Mouse (Mus musculus) megakaryocyte progenitor cell, adult 5-6 weeks (primary cell): ENCODE results near the gene Irs2. TPM values are rescaled to one million over a fixed set of nuclear protein-coding genes. Genes with fewer than 3 reads are reported as not detected.

Experiments used
- ATAC-seq: replicated peaks from 2 replicates; pipeline ENCODE4 v1.8.0; 2016; ENCODE audit warnings: mild to moderate bottlenecking, moderate TSS enrichment, inconsistent platforms; ENCODE audit not compliant: poor library complexity
- total RNA-seq, 2 experiments: library from RNA; stranded (forward) in 1 of 2; stranded (reverse) in 1 of 2; fragments of 157-497, 149-512 nt in 1 of 2; fragments of 200-1000 nt in 1 of 2; gene quantifications; 2 replicates each; pipeline versions ENCODE4 v1.2.3 to v1.2.4; 2015 to 2017

Irs2 gene
- total RNA-seq, 2 experiments from 2014 or later, result 4.6 to 4.9 TPM

GRCm38 (mm10) chr8:11010398-11010797 is 2.1 kb upstream of the Irs2 start:
- ATAC-seq, result no peak

- ATAC-seq, result peak; percentile 10
Measured at GRCm38 (mm10) chr8:11009431-11010071, 1.3 kb upstream of the Irs2 start.

GRCm38 (mm10) chr8:11008842-11009420 is 673 bp upstream of the Irs2 start:
- ATAC-seq, result peak; percentile 75

DNA sequence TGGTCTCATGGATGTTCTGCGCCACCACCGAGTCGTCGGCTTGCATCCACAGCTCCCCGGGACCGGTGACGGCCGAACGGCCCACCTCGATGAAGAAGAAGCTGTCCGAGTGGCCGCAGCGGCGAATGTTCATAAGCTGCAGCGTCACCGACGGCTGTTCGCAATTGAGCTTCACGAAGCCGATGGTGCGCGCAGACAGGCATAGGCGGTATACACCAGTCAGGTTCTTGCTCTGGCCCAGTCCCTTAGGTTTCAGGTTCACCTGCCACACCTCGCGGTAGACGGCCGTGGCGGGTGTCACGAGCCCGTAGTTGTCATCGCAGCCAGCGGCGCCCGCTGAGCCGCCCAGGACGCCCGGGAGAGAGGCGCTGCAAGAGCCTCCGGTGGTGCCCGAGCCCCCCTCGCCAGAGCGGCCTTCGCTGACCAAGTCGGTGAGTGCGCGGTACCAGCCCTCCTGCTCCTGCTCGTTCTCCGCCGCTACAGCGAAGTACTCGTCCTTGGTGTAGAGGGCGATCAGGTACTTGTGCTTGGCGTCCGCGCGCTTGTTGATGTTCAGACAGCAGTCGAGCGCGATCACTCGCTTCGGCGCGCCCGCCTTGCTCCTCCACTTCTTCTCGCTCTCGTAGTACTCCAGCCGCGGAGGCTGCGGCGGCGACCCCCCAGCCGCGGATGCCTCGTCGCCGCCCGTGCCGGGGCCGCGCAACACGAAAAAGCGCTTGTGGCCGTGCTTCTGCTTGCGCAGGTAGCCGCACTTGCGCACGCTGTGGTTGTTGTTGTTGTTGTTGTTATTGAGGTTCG is 478 bp downstream of the Irs2 start:
- ATAC-seq, result no peak

GRCm38 (mm10) chr8:11007001-11007580 is 1.2 kb downstream of the Irs2 start:
- ATAC-seq, result peak; percentile 59

- ATAC-seq, result no peak
Measured at GRCm38 (mm10) chr8:11006276-11006630, 2.0 kb downstream of the Irs2 start.

DNA sequence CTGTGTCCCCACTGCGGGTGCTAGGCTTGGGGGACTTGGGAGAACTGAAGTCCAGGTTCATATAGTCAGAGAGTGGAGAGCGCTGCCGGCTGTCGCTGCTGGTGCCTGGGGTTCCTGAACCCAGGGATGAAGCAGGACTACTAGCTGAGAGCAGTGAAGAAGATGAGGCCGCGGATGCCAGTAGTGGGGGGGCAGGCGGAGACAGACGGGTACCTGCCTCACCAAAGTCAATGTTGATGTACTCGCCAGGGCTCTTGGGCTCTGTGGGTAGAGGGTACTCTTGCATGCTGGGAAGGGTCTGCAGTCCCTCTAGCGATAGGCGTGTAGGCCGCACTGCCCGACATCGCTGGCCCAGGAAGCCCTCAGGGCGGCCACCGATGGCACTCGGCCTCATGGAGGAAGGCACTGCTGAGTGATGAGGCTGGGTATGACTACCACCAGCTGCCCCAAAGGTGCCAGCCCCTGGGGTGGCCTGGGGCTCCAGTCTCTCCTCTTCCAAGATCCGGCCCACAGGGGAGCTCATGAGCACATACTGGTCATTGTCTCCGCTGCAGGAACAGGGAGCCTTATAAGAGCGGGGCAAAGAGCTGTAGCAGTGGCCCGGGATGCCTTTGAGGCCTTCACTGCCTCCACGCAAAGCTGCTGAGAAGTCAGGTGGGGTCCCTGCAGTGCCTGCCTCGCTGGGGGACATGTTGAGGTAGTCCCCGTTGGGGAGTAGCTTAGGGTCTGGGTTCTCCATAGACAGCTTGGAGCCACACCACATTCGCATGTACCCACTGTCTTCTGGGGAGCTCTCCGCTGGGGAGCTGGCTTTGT is 2.6 kb downstream of the Irs2 start:
- ATAC-seq, result no peak

DNA sequence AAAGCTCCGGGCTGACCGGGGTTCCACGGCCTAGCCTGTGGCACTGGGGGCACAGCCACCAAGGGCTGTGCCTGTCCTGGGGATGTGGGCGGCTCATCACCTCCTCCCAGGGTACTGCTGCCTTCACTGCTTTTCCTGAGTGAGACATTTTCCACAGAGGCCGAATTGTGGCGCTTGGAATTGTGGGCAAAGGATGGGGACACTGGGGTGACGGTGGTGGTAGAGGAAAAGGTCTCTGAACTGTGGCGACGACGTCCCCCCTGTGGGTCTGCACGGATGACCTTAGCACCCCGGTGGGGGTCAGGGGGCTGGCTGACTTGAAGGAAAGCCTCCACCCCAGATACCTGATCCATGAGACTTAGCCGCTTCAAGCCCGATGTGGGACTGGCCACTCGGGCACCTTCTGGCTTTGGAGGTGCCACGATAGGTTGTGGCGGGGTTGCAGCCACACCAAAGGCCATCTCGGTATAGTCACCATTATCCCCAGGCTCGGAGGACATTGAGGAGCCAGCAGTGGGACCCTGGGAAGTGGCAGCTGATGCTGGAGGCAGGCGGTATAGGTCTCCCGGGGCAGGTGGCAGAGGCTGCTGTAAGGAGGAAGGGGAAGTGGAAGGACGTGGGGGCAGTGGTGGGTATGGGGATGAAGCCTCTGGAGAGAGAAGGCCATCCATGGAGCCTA is 3.3 kb downstream of the Irs2 start:
- no peak for ATAC-seq

DNA sequence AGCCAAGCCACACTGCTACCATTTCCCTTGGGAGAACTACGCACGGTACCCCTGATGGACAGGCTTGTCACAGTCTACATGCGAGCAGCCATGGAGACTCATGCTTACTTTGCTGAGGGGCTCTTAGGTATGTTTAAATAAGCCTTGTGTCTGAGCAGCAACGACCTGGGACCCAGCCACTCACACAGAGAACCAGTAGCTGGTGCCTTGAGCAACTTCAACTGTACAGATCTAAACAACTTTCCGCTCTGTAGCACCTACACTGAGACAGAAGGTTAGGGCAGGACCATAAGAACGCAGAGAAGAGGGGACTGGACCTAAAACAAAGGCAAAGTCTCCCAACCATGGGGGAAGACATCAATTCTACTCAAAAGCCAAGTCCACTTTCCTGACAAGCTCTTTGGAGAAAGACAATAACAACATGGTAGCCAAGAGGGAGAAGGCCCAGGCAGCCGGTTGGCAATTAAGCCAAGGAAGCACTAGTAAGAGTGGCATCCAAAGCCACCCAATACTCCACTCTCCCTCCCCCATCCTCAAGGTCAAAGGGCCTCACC is 4.3 kb downstream of the Irs2 start:
- no peak for ATAC-seq

GRCm38 (mm10) chr8:11003253-11003652 is 5.0 kb downstream of the Irs2 start:
- no peak for ATAC-seq

DNA sequence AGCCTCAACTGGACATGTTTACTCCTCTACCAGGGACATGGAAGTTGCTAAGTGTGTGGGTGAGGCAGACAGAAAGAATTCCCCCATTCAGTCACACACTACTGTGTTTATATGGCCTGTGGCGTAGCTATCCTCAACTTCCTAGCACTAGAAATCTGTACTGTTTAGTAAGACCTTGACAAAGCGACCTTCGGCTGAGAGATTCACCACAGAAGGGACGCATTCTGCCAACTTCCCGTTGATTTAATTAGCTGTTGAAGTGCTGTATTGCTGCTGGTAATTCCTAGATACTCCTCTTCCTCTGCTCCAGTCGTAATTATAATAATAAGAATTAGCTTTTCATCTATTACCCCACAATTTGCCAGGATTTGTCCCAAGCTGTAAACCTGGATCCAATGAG is 5.4 kb downstream of the Irs2 start:
- no peak for ATAC-seq

GRCm38 (mm10) chr8:11001062-11001549 is 7.2 kb downstream of the Irs2 start:
- ATAC-seq, result peak; percentile 81

DNA sequence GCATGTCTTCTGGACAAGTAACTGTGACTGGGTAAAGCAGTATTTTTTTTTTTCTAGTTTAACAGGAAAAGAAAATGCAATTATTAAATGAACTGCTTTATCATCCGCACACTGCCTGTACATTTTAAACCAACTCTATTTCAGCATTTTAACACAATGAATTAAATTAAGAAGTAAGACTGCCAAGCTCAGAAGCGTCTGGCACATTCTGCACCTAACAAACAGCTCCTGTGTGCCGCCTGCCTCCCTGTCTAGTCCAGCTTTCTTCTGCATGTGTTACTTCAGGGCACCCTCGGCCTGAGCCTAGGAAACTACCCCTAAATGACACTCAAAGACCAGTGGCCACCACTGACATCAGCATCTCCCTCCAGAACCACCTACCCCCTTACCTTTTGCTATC is 8.7 kb downstream of the Irs2 start:
- no peak for ATAC-seq

- peak; percentile 61 for ATAC-seq
Measured at GRCm38 (mm10) chr8:10996247-10996646, 12.0 kb downstream of the Irs2 start.

DNA sequence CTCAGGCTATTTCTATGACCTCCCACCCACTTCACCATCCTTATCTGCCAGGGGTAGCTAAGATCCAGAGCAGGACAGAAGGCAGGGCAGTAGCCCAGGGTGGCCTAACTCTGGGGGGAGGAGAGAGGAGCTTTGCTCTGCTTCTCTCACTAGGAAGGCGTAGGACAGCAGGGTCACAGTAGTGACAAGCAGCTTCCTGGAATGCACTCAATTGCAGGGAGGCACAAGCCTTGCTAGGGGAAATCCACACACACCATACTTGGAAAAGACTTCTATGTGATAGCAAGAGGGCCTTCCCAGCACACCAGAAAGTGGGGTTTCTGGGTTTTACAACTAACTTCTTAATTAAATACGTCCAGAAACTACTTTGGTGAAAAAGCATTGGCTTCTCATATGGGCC is 12.5 kb downstream of the Irs2 start:
- no peak for ATAC-seq

GRCm38 (mm10) chr8:10994390-10994954 is 13.8 kb downstream of the Irs2 start:
- no peak for ATAC-seq

- no peak for ATAC-seq
Measured at GRCm38 (mm10) chr8:10993582-10994216, 14.6 kb downstream of the Irs2 start.

GRCm38 (mm10) chr8:10992081-10992480 is 16.2 kb downstream of the Irs2 start:
- peak; percentile 18 for ATAC-seq

- peak; percentile 35 for ATAC-seq
Measured at GRCm38 (mm10) chr8:10991323-10991722, 16.9 kb downstream of the Irs2 start.
